Mouse (Mus musculus) hindbrain, embryonic 15.5 days (tissue): ENCODE data around the gene Tbc1d10b. TPM values are rescaled to one million over a fixed set of nuclear protein-coding genes. Genes with fewer than 3 reads are reported as not detected.
"Not testable (repeated sequence)": the region's sequence is repeated elsewhere in the genome, so short reads cannot be mapped to it uniquely, and the experiment has no call there.

Experiments used
- ATAC-seq: fragments of 200-750 bp; cut with Nextera tagmentation; 2 replicates; pipeline ENCODE4 v1.8.0; 2017; ENCODE audit warnings: low read depth, moderate number of reproducible peaks, moderate TSS enrichment; ENCODE audit not compliant: low FRiP score
- H3K27ac ChIP-seq: fragments of 300-500 bp; sonication (generic); replicated peaks from 2 replicates; pipeline ENCODE4 v1.5.1; 2015; ENCODE audit warnings: mild to moderate bottlenecking, inconsistent platforms
- H3K27me3 ChIP-seq: fragments of 300-500 bp; sonication (generic); 2 replicates; pipeline ENCODE4 v1.6.1; 2015; ENCODE audit warnings: control low read depth, inconsistent platforms
- H3K36me3 ChIP-seq: fragments of 300-500 bp; sonication (generic); 2 replicates; pipeline ENCODE4 v1.6.1; 2015; ENCODE audit warnings: control low read depth, inconsistent platforms
- H3K4me1 ChIP-seq: fragments of 300-500 bp; sonication (generic); replicated peaks from 2 replicates; pipeline ENCODE4 v1.6.1; 2015; ENCODE audit warnings: control low read depth, inconsistent platforms
- H3K4me2 ChIP-seq: fragments of 300-500 bp; sonication (generic); 2 replicates; pipeline ENCODE4 v1.6.1; 2015; ENCODE audit warnings: moderate library complexity, mild to moderate bottlenecking, inconsistent platforms
- H3K4me3 ChIP-seq: fragments of 300-500 bp; sonication (generic); 2 replicates; pipeline ENCODE4 v1.5.1; 2015; ENCODE audit warnings: mild to moderate bottlenecking, inconsistent platforms
- H3K9ac ChIP-seq: fragments of 300-500 bp; sonication (generic); 2 replicates; pipeline ENCODE4 v1.6.1; 2015; ENCODE audit warnings: inconsistent platforms
- H3K9me3 ChIP-seq: fragments of 300-500 bp; sonication (generic); 2 replicates; pipeline ENCODE4 v1.6.1; 2016; ENCODE audit warnings: control low read depth, inconsistent platforms
- WGBS: fragments of 180-500 bp; shearing (Covaris S2); methylation state at CpG from one replicate; pipeline ENCODE4 v1.1.7; 2015; 5-methylcytosine and 5-hydroxymethylcytosine counted together
- polyA plus RNA-seq: library from polyadenylated mRNA; unstranded; fragments of >200 nt; fragmentation: Nextera tagmentation; extraction: Ambion mirVana; gene quantifications from 2 replicates; pipeline ENCODE4 v1.2.1, GENCODE M21; 2015

The Tbc1d10b gene
- polyA plus RNA-seq, result 37.2 and 38.8 TPM in 2 replicates

DNA sequence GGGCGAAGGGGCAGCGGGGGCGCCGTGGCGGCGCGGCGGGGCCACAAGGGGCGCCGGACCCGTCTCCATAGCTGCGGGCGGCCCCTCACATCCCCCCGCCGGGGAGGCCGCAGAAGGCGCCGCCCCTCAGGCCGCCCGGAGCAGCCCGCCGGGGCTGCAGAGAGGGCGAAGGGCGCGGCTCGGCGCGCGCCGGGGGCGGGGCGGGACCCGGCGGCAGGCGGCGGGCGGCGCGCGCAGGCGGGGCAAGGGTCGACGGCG is at the start of gene Tbc1d10b:
Gene Tbc1d10b, minus strand, starts transcription at position 174 of the 258 bp plus-strand sequence.
- Histone ChIP-seq H3K4me2 (peak within 1 kb of the TSS; percentile 98), H3K27ac (peak within 1 kb of the TSS; percentile 85), H3K36me3 (peaks cover 8% of the 10 kb centered on the region), H3K9me3 (no peaks in the 10 kb centered on the region), H3K4me1 (peaks cover 34% of the 10 kb centered on the region), H3K9ac (peak within 1 kb of the TSS; percentile 95), H3K27me3 (no peaks in the 10 kb centered on the region), H3K4me3 (peak within 1 kb of the TSS; percentile 99)
- 0% methylated on average over 24 of the region's 44 CpGs for WGBS
- ATAC-seq, result peak; percentile 7

DNA sequence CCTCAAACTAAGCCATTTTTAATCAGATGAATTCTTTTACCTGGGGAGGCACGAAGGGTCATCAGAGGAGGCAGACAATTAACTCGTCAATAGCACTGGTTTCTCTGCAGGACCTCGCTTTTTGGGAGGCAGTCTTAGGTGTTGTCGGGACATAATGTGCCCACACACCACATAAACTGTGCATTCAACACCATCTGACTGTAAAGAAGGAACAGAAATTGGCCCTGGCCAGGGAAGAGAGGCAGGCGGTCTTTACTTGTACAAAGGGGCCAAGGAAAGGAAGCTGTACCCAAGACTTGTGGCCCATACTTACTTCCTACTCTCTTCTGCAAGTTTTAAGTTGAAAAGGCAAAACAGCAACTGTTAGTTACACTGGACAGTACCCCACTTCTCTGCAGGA is 48.2 kb upstream of the Tbc1d10b start:
- Histone ChIP-seq H3K27me3 (no peaks in the 10 kb centered on the region), H3K27ac (no peak overlapping the region), H3K9ac (no peak overlapping the region), H3K9me3 (no peaks in the 10 kb centered on the region), H3K36me3 (no peaks in the 10 kb centered on the region), H3K4me3 (no peak overlapping the region), H3K4me2 (no peak overlapping the region), H3K4me1 (peaks cover 35% of the 10 kb centered on the region)
- ATAC-seq, result no peak
- WGBS, result 93% methylated on average over 5 of the region's 5 CpGs

DNA sequence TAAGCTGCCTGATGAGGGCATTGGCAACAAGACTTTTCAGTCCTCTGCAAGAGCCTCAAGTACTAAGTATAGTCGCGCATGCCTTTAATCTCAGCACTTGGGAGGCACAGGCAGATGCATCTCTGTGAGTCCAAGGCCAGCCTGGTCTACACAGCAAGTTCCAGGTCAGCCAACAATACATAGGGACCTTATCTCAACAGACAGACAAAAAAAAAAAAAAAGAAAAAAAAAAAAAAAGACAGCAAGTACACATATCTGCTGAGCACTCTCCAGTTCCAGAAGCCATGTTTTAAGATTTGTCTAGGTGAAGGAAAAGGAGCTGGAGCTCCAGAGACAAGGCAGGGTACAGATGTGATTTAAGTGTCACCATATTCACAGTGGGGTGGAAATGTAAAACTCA is 47.7 kb upstream of the Tbc1d10b start:
- H3K9ac ChIP-seq, result no peak overlapping the region
- no peak overlapping the region for H3K4me2 ChIP-seq
- 97% methylated on average over 2 of the region's 2 CpGs for WGBS
- no peaks in the 10 kb centered on the region for H3K36me3 ChIP-seq
- no peak overlapping the region for H3K4me3 ChIP-seq
- ATAC-seq, result no peak
- no peak overlapping the region for H3K27ac ChIP-seq
- H3K27me3 ChIP-seq, result no peaks in the 10 kb centered on the region
- H3K9me3 ChIP-seq, result no peaks in the 10 kb centered on the region
- peaks cover 31% of the 10 kb centered on the region for H3K4me1 ChIP-seq

DNA sequence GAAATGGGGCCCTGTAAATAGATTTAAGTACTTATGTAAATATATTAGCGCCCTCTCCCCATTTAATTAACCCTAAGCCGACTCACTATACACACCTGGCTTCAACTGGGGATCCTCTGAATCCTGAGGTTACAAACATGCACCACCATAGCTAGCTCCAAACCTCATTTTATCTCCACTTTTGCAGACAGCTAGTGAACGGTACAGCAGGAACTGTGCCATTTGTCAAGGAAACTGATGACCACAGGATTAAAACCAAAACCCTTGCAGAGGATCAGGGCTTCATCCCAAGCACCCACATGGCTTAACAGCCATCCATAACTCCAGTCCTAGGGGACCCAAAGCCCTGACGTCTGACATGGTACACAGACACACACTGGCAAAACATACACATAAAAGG is 46.7 kb upstream of the Tbc1d10b start:
- ATAC-seq, result no peak
- no peaks in the 10 kb centered on the region for H3K27me3 ChIP-seq
- no peaks in the 10 kb centered on the region for H3K9me3 ChIP-seq
- WGBS, result 31% methylated on average over 4 of the region's 4 CpGs
- peaks cover 27% of the 10 kb centered on the region for H3K4me1 ChIP-seq
- H3K36me3 ChIP-seq, result no peaks in the 10 kb centered on the region
- H3K4me2 ChIP-seq, result peak overlapping the region; percentile 95
- H3K9ac ChIP-seq, result peak overlapping the region; percentile 80
- peak overlapping the region; percentile 94 for H3K27ac ChIP-seq
- H3K4me3 ChIP-seq, result peak overlapping the region; percentile 55

DNA sequence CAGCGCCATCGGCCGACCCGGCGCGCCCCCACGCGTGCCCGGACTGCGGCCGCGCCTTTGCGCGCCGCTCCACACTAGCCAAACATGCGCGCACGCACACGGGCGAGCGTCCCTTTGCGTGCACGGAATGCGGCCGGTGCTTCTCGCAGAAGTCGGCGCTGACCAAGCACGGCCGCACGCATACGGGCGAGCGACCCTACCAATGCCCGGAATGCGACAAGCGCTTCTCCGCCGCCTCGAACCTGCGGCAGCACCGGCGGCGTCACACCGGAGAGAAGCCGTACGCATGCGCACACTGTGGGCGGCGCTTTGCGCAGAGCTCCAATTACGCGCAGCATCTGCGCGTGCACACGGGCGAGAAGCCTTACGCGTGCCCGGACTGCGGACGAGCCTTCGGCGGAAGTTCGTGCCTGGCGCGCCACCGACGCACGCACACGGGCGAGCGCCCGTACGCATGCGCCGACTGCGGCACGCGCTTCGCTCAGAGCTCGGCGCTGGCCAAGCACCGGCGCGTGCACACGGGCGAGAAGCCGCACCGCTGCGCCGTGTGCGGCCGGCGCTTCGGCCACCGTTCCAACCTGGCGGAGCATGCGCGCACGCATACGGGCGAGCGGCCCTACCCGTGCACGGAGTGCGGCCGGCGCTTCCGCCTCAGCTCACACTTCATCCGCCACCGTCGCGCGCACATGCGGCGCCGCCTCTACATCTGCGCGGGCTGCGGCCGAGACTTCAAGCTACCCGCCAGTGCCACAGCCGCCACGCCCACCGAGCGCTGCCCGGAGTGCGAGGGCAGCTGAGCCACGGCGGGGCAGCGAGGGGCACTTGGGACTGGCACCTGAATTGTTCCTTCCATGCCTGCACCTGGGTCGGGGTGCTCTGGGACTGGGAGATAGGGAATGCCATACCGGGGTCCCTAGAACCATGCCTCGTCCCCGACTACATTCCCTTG is 45.8 kb upstream of the Tbc1d10b start:
- Histone ChIP-seq H3K4me1 (peaks cover 18% of the 10 kb centered on the region), H3K27ac (peak overlapping the region; percentile 94), H3K4me3 (peak overlapping the region; percentile 55), H3K36me3 (peaks cover 4% of the 10 kb centered on the region; the same call in 1 of the 2 replicates), H3K27me3 (no peaks in the 10 kb centered on the region), H3K4me2 (peak overlapping the region; percentile 95), H3K9me3 (no peaks in the 10 kb centered on the region), H3K9ac (peak overlapping the region; percentile 80)
- peak; percentile 97 for ATAC-seq
- WGBS, result 1% methylated on average over 130 of the region's 136 CpGs

DNA sequence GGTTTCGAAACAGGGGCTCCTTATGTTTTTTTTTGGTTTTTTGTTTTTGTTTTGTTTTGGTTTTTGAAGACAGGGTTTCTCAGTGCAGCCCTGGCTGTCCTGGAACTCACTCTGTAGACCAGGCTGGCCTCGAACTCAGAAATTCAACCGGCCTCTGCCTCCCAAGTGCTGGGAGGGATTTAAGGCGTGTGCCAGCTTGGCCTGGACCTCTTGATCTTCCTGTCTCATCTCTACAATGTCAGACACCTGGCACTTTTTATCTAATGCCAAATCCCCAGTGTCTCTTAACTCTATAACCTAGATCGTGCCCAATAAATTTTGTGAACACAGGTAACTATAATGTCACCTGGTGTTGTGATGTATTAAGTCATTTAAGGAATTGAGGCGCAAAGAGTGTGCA is 45.1 kb upstream of the Tbc1d10b start:
- Histone ChIP-seq H3K27ac (peak overlapping the region; percentile 94), H3K4me2 (peak overlapping the region; percentile 95), H3K4me1 (peaks cover 16% of the 10 kb centered on the region), H3K4me3 (peak overlapping the region; percentile 55), H3K9ac (peak overlapping the region; percentile 67), H3K9me3 (no peaks in the 10 kb centered on the region), H3K27me3 (no peaks in the 10 kb centered on the region), H3K36me3 (peaks cover 4% of the 10 kb centered on the region; the same call in 1 of the 2 replicates)
- no peak for ATAC-seq
- WGBS, result 81% methylated on average over 6 of the region's 6 CpGs

DNA sequence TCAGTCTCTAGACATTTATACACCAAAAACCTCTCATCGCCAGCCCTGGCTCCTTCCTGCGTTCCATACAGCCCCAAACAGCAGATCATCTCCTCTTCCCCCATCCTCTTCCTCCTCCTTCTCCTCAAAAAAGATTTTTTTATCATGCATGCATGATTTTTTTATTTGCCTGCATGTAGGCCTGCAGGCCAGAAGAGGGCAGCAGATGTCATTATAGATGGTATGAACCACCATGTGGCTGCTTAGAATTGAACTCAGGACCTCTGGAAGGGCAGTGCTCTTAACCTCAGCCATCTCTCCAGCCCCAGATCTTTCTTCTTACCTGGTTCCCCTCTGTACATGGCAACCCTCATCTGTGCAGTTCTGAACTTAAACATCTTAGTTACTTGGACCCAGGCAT is 44.1 kb upstream of the Tbc1d10b start:
- H3K36me3 ChIP-seq, result peaks cover 4% of the 10 kb centered on the region; the same call in 1 of the 2 replicates
- WGBS, result 86% methylated on average over 2 of the region's 2 CpGs
- no peaks in the 10 kb centered on the region for H3K27me3 ChIP-seq
- no peak overlapping the region for H3K9ac ChIP-seq
- H3K27ac ChIP-seq, result no peak overlapping the region
- H3K4me3 ChIP-seq, result no peak overlapping the region
- no peak for ATAC-seq
- H3K4me1 ChIP-seq, result peaks cover 16% of the 10 kb centered on the region
- H3K4me2 ChIP-seq, result no peak overlapping the region
- H3K9me3 ChIP-seq, result no peaks in the 10 kb centered on the region

DNA sequence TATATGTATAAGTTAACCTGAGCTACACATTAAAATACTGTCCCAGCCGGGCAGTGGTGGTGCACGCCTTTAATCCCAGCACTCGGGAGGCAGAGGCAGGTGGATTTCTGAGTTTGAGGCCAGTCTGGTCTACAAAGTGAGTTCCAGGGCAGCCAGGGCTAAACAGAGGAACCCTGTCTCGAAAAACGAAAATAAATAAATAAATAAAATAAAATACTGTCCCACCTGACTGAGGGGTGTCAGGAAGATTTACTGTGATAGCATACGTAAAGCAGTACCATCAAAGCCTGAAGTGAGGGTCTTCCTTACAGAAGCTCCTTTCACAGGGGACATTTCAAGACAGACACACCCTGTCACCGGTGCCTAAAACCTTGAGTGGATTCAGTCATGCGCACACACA is 42.2 kb upstream of the Tbc1d10b start:
- not testable (repeated sequence) for H3K27ac ChIP-seq, H3K27me3 ChIP-seq, H3K4me2 ChIP-seq, H3K4me3 ChIP-seq, H3K36me3 ChIP-seq, ATAC-seq, H3K9me3 ChIP-seq, H3K9ac ChIP-seq
- H3K4me1 ChIP-seq, result peaks cover 29% of the 10 kb centered on the region
- WGBS, result 93% methylated on average over 8 of the region's 8 CpGs

DNA sequence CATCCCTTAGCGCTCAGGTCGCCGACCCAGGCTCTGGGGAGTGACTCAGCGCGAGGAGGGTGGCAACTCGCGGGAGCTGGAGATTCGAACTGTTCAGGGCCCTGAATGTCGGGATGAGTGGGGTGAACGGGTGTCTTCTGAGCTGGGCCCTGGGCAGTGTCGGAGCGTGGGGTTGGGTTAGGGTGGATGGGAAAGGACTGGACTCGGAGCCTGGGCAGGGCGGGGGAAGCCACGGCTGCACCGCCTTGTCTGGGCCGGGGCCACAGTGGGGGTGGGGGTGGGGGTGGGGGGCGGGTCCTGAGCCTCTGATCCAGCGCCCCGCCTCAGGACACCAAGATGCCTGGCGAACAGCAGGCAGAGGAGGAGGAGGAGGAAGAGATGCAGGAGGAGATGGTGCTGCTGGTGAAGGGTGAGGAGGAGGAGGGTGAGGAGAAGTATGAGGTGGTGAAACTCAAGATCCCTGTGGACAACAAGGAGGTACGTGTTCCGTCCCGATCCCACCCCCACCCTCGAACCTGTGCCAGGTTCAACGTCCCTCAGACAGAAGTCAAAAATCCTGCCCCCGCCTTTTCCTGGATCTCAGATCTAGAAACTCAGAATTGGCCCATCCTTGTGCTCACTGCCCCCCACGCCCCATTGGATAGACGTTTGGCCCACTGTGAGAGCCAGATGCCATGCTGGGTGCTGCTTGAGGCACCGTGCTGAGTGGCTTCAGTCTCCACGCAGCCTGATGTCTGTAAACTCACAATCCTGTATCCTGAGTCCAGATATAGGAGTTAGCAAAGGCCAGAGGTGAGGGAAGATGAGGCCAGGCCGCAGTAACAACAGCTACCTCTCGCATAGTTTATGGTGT is 36.6 kb upstream of the Tbc1d10b start:
- 10% methylated on average over 30 of the region's 33 CpGs for WGBS
- H3K27me3 ChIP-seq, result no peaks in the 10 kb centered on the region
- peak overlapping the region; percentile 86 for H3K27ac ChIP-seq
- H3K4me3 ChIP-seq, result peak overlapping the region; percentile 81
- peaks cover 4% of the 10 kb centered on the region; the same call in 1 of the 2 replicates for H3K36me3 ChIP-seq
- peak overlapping the region; percentile 60 for H3K4me2 ChIP-seq
- peaks cover 28% of the 10 kb centered on the region for H3K4me1 ChIP-seq
- H3K9ac ChIP-seq, result peak overlapping the region; percentile 90
- no peaks in the 10 kb centered on the region for H3K9me3 ChIP-seq
- ATAC-seq, result peak; percentile 74

DNA sequence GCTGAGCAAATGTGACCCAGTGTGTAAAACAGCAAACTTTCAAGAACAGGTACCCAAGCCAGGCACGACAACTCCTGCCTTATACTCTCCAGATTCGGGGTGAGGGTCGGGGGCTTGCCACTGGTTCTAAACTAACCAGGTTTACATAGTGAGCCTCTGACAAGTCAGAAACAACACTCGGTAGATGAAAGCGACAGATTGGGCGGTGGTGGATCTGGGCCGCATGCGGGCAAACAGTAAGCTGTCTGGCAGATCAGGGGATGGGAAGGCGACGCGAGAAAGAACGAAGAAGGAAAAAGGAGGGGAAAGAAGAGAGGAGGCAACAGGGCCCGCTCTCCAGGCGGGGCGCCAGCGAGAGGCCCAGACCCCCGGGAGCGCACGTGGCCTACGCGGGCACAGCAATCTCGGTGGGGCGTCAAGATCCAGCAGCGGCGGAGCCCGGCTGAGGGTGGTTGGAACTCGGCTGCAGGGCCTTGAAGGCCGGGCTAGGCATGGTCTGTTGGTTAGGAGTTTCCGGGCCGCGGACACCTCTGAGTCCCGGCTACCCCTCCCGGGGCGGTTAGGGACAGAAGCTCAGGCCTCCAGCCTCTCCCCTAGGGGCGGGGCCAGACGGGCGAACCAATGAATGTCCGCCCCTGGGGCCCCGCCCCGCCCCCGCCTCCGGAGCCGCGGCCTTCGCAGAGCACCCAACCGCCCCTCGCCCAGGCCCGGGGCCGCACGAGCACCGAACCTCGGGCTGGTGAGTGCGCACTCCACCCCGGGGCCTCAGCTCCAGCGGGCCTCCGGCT is 35.8 kb upstream of the Tbc1d10b start, which contains the start of gene Zfp771:
Gene Zfp771, plus strand, starts transcription at position 405 of the 788 bp plus-strand sequence.
- Histone ChIP-seq H3K27ac (peak within 1 kb of the TSS; percentile 86), H3K4me1 (peaks cover 28% of the 10 kb centered on the region), H3K9me3 (no peaks in the 10 kb centered on the region), H3K36me3 (peaks cover 2% of the 10 kb centered on the region; the same call in 1 of the 2 replicates), H3K4me2 (peak within 1 kb of the TSS; percentile 60), H3K27me3 (no peaks in the 10 kb centered on the region), H3K9ac (peak within 1 kb of the TSS; percentile 90), H3K4me3 (peak within 1 kb of the TSS; percentile 81)
- 1% methylated on average over 54 of the region's 56 CpGs for WGBS
- peak; percentile 94 for ATAC-seq

DNA sequence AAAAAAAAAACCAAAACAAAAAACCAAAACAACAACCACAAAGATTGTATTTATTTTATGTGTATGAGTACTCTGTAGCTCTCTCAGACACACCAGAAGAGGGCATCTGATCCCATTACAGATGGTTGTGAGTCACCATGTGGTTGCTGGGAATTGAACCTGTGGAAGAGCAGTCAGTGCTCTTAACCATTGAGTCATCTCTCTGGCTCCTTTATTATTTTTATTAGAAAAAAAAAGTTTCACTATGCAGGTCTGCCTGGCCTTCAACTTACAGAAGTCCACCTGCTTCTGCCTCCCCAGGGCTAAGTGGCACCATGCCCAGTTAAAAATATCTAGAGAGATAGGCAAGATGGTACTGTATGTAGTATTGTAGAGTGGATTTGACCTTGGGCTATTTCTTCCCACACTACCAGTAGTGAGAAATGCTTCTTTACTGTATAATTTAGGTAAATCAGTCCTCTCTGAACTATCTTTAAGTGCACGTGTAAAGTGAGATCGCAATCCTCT is 35.1 kb upstream of the Tbc1d10b start:
- Histone ChIP-seq H3K9me3 (no peaks in the 10 kb centered on the region), H3K4me2 (peak overlapping the region; percentile 60), H3K36me3 (peaks cover 8% of the 10 kb centered on the region), H3K4me1 (peaks cover 28% of the 10 kb centered on the region), H3K27me3 (no peaks in the 10 kb centered on the region), H3K9ac (peak overlapping the region; percentile 90; the same call in 1 of the 2 replicates), H3K27ac (peak overlapping the region; percentile 86), H3K4me3 (peak overlapping the region; percentile 81)
- 43% methylated on average over 2 of the region's 2 CpGs for WGBS
- ATAC-seq, result no peak
